Mouse (Mus musculus) skeletal muscle tissue, adult 2 months (tissue): ENCODE data around the gene Gm7358.
"Not testable (repeated sequence)": the region's sequence is repeated elsewhere in the genome, so short reads cannot be mapped to it uniquely, and the experiment has no call there.

Experiments used
- DNase-seq: peaks from one replicate; pipeline ENCODE4 v3.0.0-alpha.2; 2012; ENCODE audit warnings: low read depth, low spot score

The Gm7358 gene

DNA sequence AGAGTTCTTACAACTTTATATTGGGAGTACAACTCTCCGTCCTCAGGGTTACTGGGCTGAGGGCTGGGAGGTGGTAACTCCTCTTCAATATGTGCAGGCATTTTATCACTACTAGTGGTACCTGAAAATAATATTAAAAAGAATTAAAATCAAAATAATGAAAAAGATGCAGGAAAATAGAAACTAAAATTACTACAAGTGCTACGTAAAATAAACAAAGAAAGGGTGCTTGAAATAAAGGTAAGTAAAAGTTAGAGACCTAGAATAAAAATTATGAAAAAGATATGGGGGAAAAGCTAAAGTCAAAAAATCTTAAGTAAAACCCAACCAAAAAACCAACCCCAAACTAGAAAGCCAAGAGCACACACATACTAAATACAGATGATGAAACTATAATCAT is at the start of gene Gm7358:
TSS of gene Gm7358 (minus strand) at position 101 of the 400 bp plus-strand sequence.
- DNase-seq: not testable (repeated sequence)

DNA sequence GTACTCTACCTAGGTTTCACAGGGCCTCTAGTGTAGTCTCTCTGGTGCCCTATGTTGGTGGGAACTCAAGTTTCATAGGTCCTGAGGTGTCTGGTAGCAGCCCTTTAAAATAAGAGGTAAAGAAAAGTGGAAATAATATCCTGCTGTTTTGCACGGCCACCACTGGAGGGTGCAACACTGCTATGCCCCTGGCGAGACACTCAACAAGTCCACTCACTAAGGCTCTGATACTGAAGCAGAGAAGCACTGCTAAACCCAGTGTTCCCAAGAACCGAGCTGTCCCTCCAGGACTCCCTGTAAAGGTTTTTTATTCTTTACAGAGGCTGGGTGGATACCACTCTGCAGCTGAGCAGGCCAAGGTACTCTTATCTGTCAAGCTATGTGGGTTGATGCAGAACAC is 43.7 kb upstream of the Gm7358 start:
- not testable (repeated sequence) for DNase-seq

DNA sequence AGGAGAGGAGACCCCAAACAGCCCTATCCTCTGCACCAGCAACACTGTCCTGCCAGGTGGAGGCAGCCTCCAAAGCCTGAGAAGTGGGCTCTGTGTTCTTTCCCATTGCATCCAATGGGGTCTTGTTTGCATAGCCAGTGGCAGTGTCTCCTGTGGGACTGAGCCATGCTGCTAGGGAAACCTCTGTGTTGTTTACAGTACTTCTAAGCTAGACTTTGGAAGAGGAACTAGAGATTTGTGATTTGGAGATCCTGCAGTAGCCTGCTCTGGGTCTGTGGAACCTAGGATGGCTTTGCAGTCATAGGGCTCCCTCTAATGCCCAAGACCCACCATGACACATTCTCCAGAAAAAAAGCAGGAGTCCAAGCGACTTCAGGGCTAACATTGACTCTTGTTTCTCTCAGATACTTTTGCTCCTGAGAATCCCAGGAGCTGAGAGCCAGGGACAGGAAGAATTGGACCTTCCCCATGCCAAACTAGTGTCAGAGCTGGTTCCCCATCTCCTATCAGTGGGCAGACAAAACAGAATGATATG is 42.2 kb upstream of the Gm7358 start:
- not testable (repeated sequence) for DNase-seq

DNA sequence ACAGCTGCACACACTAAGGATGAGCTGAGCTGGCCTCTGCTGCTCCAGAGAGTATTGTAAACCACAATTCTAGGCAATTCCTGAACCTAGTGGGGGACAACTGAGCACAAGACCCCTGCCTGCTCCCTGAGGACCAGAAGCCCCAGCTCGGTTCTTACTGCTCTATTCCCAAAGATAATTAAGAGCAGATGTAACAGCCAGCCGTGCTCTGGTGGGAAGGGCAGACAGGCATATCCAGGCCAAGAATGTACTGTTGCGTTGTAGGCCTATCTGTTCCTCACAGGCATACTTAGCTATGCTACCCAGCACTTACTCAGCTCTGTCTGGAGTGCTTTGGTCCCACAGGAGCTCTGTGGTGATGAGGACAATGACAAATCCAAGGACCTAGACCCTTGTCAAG is 40.6 kb upstream of the Gm7358 start:
- DNase-seq: not testable (repeated sequence)

DNA sequence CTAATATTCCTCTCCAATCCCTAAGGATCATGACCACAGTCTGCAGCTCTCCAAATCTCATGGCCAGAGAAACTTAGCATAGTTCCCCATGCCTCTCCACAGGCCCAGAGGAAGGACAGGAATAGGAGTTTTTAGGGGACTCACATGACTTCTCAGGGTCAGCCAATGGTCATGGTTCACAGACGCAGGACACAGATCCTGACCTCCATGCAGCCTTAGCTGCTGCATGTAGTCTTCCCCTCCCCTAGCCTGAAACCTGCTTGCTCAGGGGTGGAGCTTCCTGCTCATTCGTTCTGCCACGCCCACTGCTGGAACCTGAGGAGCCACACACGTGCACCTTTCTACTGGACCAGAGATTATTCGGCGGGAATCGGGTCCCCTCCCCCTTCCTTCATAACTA is 34.8 kb upstream of the Gm7358 start:
- DNase-seq: not testable (repeated sequence)

DNA sequence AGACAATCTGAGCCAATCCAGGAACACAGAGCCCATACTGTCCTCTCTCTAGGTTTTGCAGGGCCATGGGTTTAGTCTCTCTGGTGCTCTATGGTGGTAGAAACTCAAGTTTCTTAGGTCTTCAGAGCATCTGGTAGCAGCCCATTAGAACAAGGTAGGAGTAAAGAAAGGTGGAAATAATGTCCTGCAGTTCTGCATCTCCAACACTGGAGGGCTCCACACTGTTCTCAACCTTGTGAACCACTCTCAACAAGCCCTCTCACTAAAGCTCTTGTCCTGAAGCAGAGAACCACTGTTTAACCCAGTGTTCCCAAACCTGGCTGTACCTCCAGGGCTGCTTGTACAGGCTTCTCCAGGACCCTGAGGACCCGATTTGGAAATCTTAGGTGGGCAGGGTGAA is 27.3 kb upstream of the Gm7358 start:
- not testable (repeated sequence) for DNase-seq

DNA sequence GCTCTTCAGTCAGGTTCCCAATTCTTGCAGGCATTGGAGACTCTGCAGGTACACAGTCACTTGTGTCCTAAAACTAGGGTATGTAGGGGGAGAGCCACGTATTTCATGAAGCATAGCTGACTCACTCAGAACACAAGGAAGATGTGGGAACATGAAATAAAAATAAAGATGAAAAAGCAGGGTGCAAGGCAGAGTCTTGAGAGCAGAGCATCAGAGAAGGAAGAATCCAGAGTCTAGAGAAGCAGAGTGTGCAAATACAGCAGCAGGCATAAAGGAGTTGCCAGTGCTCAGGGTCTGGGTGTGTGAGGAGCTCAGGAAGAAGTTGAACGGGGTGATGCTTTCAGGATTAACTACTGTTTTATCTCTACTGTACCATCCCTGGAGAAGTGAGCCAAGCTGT is 17.5 kb downstream of the Gm7358 start:
- not testable (repeated sequence) for DNase-seq

DNA sequence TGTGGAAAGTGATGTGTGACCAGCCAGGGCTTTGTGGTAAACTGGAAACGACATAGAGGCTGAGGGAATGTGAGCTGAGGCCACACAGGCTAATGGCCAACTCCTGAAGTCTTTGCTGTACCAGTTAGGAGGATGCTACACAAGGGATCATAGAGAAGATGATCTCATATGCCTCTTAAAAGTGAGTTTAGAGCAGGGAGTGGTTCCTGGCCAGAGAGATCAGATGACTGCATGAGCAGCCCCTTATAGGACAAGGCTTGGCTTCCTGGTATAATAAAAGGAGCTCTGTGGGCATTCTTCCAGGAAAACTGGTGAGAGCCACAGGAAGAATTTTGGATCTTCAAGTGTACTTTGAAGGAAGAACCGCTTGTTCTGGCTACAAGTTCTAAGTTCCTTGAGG is 22.3 kb downstream of the Gm7358 start:
- peak; percentile 22 for DNase-seq

DNA sequence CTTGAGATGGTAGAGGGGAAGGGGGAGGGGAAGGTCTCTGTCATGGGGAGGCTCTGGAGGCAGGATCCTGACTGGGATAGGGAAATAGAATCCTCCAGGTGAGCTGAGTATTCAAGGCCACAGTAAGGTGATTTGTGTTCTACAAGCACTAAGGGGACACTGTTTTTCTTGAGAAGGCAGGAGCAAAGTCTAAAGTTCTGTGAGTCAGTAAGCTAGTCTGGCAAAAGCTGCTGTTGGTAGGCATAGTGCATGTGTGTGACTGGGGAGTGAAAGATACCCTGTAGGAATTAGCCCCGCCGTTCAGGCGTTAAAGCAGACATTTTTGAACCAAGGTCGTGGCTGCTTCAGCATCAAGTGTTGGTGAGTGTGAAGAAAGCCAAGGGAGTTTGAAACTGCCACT is 23.2 kb downstream of the Gm7358 start:
- not testable (repeated sequence) for DNase-seq
